Mouse (Mus musculus): ENCODE measurements around the gene Ryk. TPM values are rescaled to one million over a fixed set of nuclear protein-coding genes. Genes with fewer than 3 reads are reported as not detected.

Ryk gene
- polyA plus RNA-seq, 1 experiment: 5.5 TPM

- Histone ChIP-seq H3K4me3 (replicated peaks; ENCODE audit: control insufficient read depth, low read depth, low read length) (no peak overlapping the region), H3K27ac (ENCODE audit: control insufficient read depth, insufficient read depth, low read depth, low read length, poor library complexity) (no peak overlapping the region), H3K4me1 (ENCODE audit: control insufficient read depth, insufficient read depth, low read length) (no peaks in the 10 kb centered on the region)
- no peak for TF ChIP-seq CTCF (IDR thresholded peaks at IDR 0.05; ENCODE audit: control insufficient read depth, insufficient read depth, low read length)
- no peak for TF ChIP-seq POLR2A (IDR thresholded peaks at IDR 0.05; ENCODE audit: borderline replicate concordance, control insufficient read depth, low read depth, low read length)
- 77% methylated on average over 3 of the region's 3 CpGs for WGBS
These were observed 121.1 kb downstream of the Ryk start for GRCm38 (mm10) chr9:102955866-102956265.

Other genes starting within 250 kb of the Ryk start
- 35.9 and 39.4 TPM in 2 replicates for gene Anapc13, start 208.6 kb upstream of the Ryk start, polyA plus RNA-seq (2011; ENCODE audit: insufficient read depth, insufficient read length, low replicate concordance, missing spikeins)
- gene Cep63, start 208.4 kb upstream of the Ryk start, polyA plus RNA-seq (2011; ENCODE audit: insufficient read depth, insufficient read length, low replicate concordance, missing spikeins): 49.2 and 80.1 TPM in 2 replicates
- 2.1 and 26.3 TPM in 2 replicates for gene Amotl2, start 118.2 kb upstream of the Ryk start, polyA plus RNA-seq (2011; ENCODE audit: insufficient read depth, insufficient read length, low replicate concordance, missing spikeins)
- gene Slco2a1, start 153.8 kb downstream of the Ryk start, polyA plus RNA-seq (2011; ENCODE audit: insufficient read depth, insufficient read length, low replicate concordance, missing spikeins): 0.57 and 0.77 TPM in 2 replicates